Mouse (Mus musculus): ENCODE data around the gene Cngb1. TPM values are rescaled to one million over a fixed set of nuclear protein-coding genes. Genes with fewer than 3 reads are reported as not detected.
"Not testable (repeated sequence)": the region's sequence is repeated elsewhere in the genome, so short reads cannot be mapped to it uniquely, and the experiment has no call there.

Gene Cngb1
- total and polyA plus RNA-seq, 2 experiments from 2014 or later: 1.1 TPM; not detected in 1

- no peak overlapping the region for H3K9ac ChIP-seq (replicated peaks; ENCODE audit: low read depth, low read length)
- TF ChIP-seq EP300 (IDR thresholded peaks at IDR 0.05; ENCODE audit: low read depth): no peak
- no peak for TF ChIP-seq CTCF (IDR thresholded peaks at IDR 0.05; ENCODE audit: low read depth)
- ATAC-seq (ENCODE audit: insufficient read depth, low read depth) (peak; percentile 63), DNase-seq (ENCODE audit: low spot score) (peak; percentile 57)
- H3K4me2 ChIP-seq (ENCODE audit: low read depth, low read length): no peak overlapping the region
- no peaks in the 10 kb centered on the region for H3K27me3 ChIP-seq (ENCODE audit: control insufficient read depth, insufficient read depth, low read length)
- H3K27ac ChIP-seq (ENCODE audit: low read depth): peak overlapping the region; percentile 61
- H3K4me3 ChIP-seq (ENCODE audit: low read depth, low read length): no peak overlapping the region
- WGBS: 24% methylated on average over 5 of the region's 5 CpGs
- H3K36me3 ChIP-seq (replicated peaks; ENCODE audit: control insufficient read depth, insufficient read depth, low read length): no peaks in the 10 kb centered on the region
- peaks cover 17% of the 10 kb centered on the region for H3K4me1 ChIP-seq (ENCODE audit: control insufficient read depth, insufficient read depth)
- H3K9me3 ChIP-seq (replicated peaks; ENCODE audit: control insufficient read depth, low read length): no peaks in the 10 kb centered on the region
Observed at GRCm38 (mm10) chr8:95245180-95245579, 61.2 kb downstream of the Cngb1 start.

- Histone ChIP-seq H3K27ac (ENCODE audit: low read depth) (no peak overlapping the region), H3K4me2 (ENCODE audit: low read depth, low read length) (no peak overlapping the region), H3K9ac (replicated peaks; ENCODE audit: low read depth, low read length) (no peak overlapping the region), H3K4me1 (ENCODE audit: control insufficient read depth, insufficient read depth) (peaks cover 17% of the 10 kb centered on the region), H3K9me3 (replicated peaks; ENCODE audit: control insufficient read depth, low read length) (no peaks in the 10 kb centered on the region), H3K36me3 (replicated peaks; ENCODE audit: control insufficient read depth, insufficient read depth, low read length) (no peaks in the 10 kb centered on the region), H3K4me3 (ENCODE audit: low read depth, low read length) (no peak overlapping the region), H3K27me3 (ENCODE audit: control insufficient read depth, insufficient read depth, low read length) (no peaks in the 10 kb centered on the region)
- TF ChIP-seq EP300 (IDR thresholded peaks at IDR 0.05; ENCODE audit: low read depth): no peak
- TF ChIP-seq CTCF (IDR thresholded peaks at IDR 0.05; ENCODE audit: low read depth): no peak
- 72% methylated on average over 4 of the region's 4 CpGs for WGBS
- DNase-seq (ENCODE audit: low spot score): no peak
- ATAC-seq (ENCODE audit: insufficient read depth, low read depth): no peak
Observed at GRCm38 (mm10) chr8:95243853-95244252, 62.5 kb downstream of the Cngb1 start.

- no peak for DNase-seq (ENCODE audit: low spot score)
- TF ChIP-seq CTCF (IDR thresholded peaks at IDR 0.05; ENCODE audit: low read depth) (no peak), EP300 (IDR thresholded peaks at IDR 0.05; ENCODE audit: low read depth) (no peak)
Observed at GRCm38 (mm10) chr8:95242826-95243571, 63.4 kb downstream of the Cngb1 start.

GRCm38 (mm10) chr8:95242099-95242825 lies 64.1 kb downstream of the Cngb1 start:
- TF ChIP-seq EP300 (IDR thresholded peaks at IDR 0.05; ENCODE audit: low read depth) (no peak), CTCF (IDR thresholded peaks at IDR 0.05; ENCODE audit: low read depth) (no peak)
- Histone ChIP-seq H3K4me3 (ENCODE audit: low read depth, low read length) (no peak overlapping the region), H3K27me3 (ENCODE audit: control insufficient read depth, insufficient read depth, low read length) (no peaks in the 10 kb centered on the region), H3K4me1 (ENCODE audit: control insufficient read depth, insufficient read depth) (peaks cover 17% of the 10 kb centered on the region), H3K9me3 (replicated peaks; ENCODE audit: control insufficient read depth, low read length) (no peaks in the 10 kb centered on the region), H3K27ac (ENCODE audit: low read depth) (no peak overlapping the region), H3K4me2 (ENCODE audit: low read depth, low read length) (no peak overlapping the region), H3K36me3 (replicated peaks; ENCODE audit: control insufficient read depth, insufficient read depth, low read length) (no peaks in the 10 kb centered on the region), H3K9ac (replicated peaks; ENCODE audit: low read depth, low read length) (no peak overlapping the region)
- DNase-seq (ENCODE audit: low spot score) (no peak), ATAC-seq (ENCODE audit: insufficient read depth, low read depth) (no peak)
- WGBS: 89% methylated on average over 25 of the region's 26 CpGs

More at GRCm38 (mm10) chr8:95242826-95243571, 63.4 kb downstream of the Cngb1 start:
- Histone ChIP-seq H3K27ac (ENCODE audit: low read depth) (no peak overlapping the region), H3K36me3 (replicated peaks; ENCODE audit: control insufficient read depth, insufficient read depth, low read length) (no peaks in the 10 kb centered on the region), H3K4me2 (ENCODE audit: low read depth, low read length) (no peak overlapping the region; the same call in 1 of the 2 replicates), H3K9me3 (replicated peaks; ENCODE audit: control insufficient read depth, low read length) (no peaks in the 10 kb centered on the region), H3K27me3 (ENCODE audit: control insufficient read depth, insufficient read depth, low read length) (no peaks in the 10 kb centered on the region), H3K4me1 (ENCODE audit: control insufficient read depth, insufficient read depth) (peaks cover 17% of the 10 kb centered on the region), H3K9ac (replicated peaks; ENCODE audit: low read depth, low read length) (no peak overlapping the region), H3K4me3 (ENCODE audit: low read depth, low read length) (no peak overlapping the region)
- ATAC-seq (ENCODE audit: insufficient read depth, low read depth): peak; percentile 45; the same call in 1 of the 2 replicates
- WGBS: 43% methylated on average over 12 of the region's 12 CpGs

GRCm38 (mm10) chr8:95235683-95236082 lies 70.7 kb downstream of the Cngb1 start:
- WGBS: 0% methylated on average over 3 of the region's 3 CpGs
- H3K9ac ChIP-seq (replicated peaks; ENCODE audit: low read depth, low read length): no peak overlapping the region
- TF ChIP-seq EP300 (IDR thresholded peaks at IDR 0.05; ENCODE audit: low read depth): no peak
- TF ChIP-seq CTCF (IDR thresholded peaks at IDR 0.05; ENCODE audit: low read depth): peak; percentile 83

GRCm38 (mm10) chr8:95230086-95230485 lies 76.3 kb downstream of the Cngb1 start:
- H3K27me3 ChIP-seq (ENCODE audit: control insufficient read depth, insufficient read depth, low read length); H3K9me3 ChIP-seq (replicated peaks; ENCODE audit: control insufficient read depth, low read length); H3K4me3 ChIP-seq (ENCODE audit: low read depth, low read length); H3K27ac ChIP-seq (ENCODE audit: low read depth); DNase-seq (ENCODE audit: low spot score); H3K4me2 ChIP-seq (ENCODE audit: low read depth, low read length); H3K36me3 ChIP-seq (replicated peaks; ENCODE audit: control insufficient read depth, insufficient read depth, low read length); H3K9ac ChIP-seq (replicated peaks; ENCODE audit: low read depth, low read length); ATAC-seq (ENCODE audit: insufficient read depth, low read depth): not testable (repeated sequence)
- 89% methylated on average over 9 of the region's 9 CpGs for WGBS
- H3K4me1 ChIP-seq (ENCODE audit: control insufficient read depth, insufficient read depth): peaks cover 12% of the 10 kb centered on the region

More at GRCm38 (mm10) chr8:95235683-95236082, 70.7 kb downstream of the Cngb1 start:
- no peak for ATAC-seq (ENCODE audit: insufficient read depth, low read depth)
- H3K4me2 ChIP-seq (ENCODE audit: low read depth, low read length): no peak overlapping the region
- no peak overlapping the region for H3K27ac ChIP-seq (ENCODE audit: low read depth)
- no peaks in the 10 kb centered on the region for H3K4me1 ChIP-seq (ENCODE audit: control insufficient read depth, insufficient read depth)
- H3K36me3 ChIP-seq (replicated peaks; ENCODE audit: control insufficient read depth, insufficient read depth, low read length): no peaks in the 10 kb centered on the region
- no peaks in the 10 kb centered on the region for H3K27me3 ChIP-seq (ENCODE audit: control insufficient read depth, insufficient read depth, low read length)
- no peaks in the 10 kb centered on the region for H3K9me3 ChIP-seq (replicated peaks; ENCODE audit: control insufficient read depth, low read length)
- no peak overlapping the region for H3K4me3 ChIP-seq (ENCODE audit: low read depth, low read length)
- peak; percentile 42 for DNase-seq (ENCODE audit: low spot score)
